ENCODE assay signal across 8 mouse cellular contexts in the genomic region with DNA sequence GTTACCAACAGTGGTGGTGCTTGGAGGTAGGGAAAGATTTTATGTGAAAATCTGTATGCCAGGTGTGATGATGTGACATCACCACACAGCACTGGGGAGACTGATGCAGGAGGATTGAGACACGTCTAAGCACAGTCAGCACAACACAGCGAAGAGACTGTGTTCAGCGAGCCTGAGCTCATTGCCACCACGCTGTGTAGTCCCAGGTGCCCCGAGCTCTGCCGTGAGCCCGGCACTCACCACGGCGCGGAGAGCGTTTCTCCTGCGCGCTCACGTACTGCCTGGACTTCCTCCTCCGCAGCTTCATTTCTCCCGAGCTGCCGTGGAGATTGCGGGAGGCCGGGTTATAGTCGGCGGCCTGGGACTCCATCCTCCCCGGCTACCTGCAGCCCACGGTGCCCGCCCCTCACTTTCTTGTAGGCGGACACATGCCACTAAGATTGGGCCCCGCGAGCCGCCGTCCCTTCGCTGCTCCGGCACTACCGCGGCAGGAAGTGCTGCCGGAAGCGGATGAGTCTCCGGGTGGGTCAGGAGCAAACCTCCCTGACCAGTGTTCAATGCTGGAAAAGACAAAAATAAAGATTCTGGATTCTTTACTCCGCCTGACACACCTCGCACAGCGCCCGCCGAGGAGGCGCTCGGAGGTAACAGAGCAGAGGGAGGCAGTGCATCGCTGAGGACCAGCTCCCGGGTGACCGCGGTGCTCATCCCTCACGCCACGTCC. TPM values are rescaled to one million over a fixed set of nuclear protein-coding genes. Genes with fewer than 3 reads are reported as not detected.
DNase-seq lines count a peak whose midpoint lies in the region; ATAC-seq and TF ChIP-seq lines count a peak whose summit lies in the region.

No protein-coding gene starts in this region.

- in situ Hi-C loops in ES-E14 (cut with MboI; ENCODE audit: low sequenced_read_pairs in 2 of 2, unreplicated experiment in 2 of 2), result no loop called here

- peak overlapping the region; percentile 72 to 88 for H3K4me3 ChIP-seq in ES-E14 (ENCODE audit: insufficient read depth in 1 of 2, low read depth in 1 of 2, low read length in 2 of 2, poor library complexity in 1 of 2, severe bottlenecking in 1 of 2)
- peak overlapping the region; percentile 52 for H3K4me3 ChIP-seq in forebrain, embryonic 14.5 days (ENCODE audit: low read depth, low read length)
- peak overlapping the region; percentile 79 for H3K4me3 ChIP-seq in liver, postnatal 0 days (ENCODE audit: low read depth, low read length)
- H3K4me3 ChIP-seq in neural tube, embryonic 13.5 days, result peak overlapping the region; percentile 80

- H3K9ac ChIP-seq in ES-E14 (ENCODE audit: insufficient read depth, low read depth, low read length, poor library complexity, severe bottlenecking), result peak overlapping the region; percentile 92
- H3K9ac ChIP-seq in forebrain, embryonic 14.5 days (ENCODE audit: low read length), result peak overlapping the region; percentile 84
- H3K9ac ChIP-seq in liver, postnatal 0 days (replicated peaks), result peak overlapping the region; percentile 82
- peak overlapping the region; percentile 86 for H3K9ac ChIP-seq in neural tube, embryonic 13.5 days

- intact Hi-C loops in heart, postnatal 14 days (cut with DNase I), result no loop called here

- ATAC-seq in forebrain, embryonic 14.5 days, result peak; percentile 90
- peak; percentile 90 for ATAC-seq in liver, postnatal 0 days
- peak; percentile 92 for ATAC-seq in neural tube, embryonic 13.5 days (ENCODE audit: low read depth)

- TF ChIP-seq EP300 in liver, postnatal 0 days (IDR thresholded peaks at IDR 0.05; ENCODE audit: low read depth), result 0 out of 2 replicates have a peak, but pooled peaks have one; percentile 22

- no peaks in the 10 kb centered on the region for H3K27me3 ChIP-seq in forebrain, embryonic 14.5 days (replicated peaks; ENCODE audit: control insufficient read depth, insufficient read depth, low read length)
- no peaks in the 10 kb centered on the region for H3K27me3 ChIP-seq in liver, postnatal 0 days (ENCODE audit: insufficient read depth, low read length)
- H3K27me3 ChIP-seq in neural tube, embryonic 13.5 days, result no peaks in the 10 kb centered on the region

- peak; percentile 77 for DNase-seq in ES-E14 (ENCODE audit: low read depth, low spot score)
- peak; percentile 90 for DNase-seq in cerebellum, adult 11 months
- DNase-seq in forebrain, embryonic 14.5 days (ENCODE audit: low spot score), result peak; percentile 93
- peak; percentile 92 to 93 for DNase-seq in heart, postnatal 14 days
- peak; percentile 90 for DNase-seq in layer of hippocampus, adult 11-12 months (ENCODE audit: low spot score)
- peak; percentile 91 for DNase-seq in liver, postnatal 0 days
- DNase-seq in telencephalon, adult 2 months (ENCODE audit: low read depth, low spot score), result peak; percentile 88

- peaks cover 5% of the 10 kb centered on the region; the same call in 1 of the 2 replicates for H3K36me3 ChIP-seq in ES-E14 (ENCODE audit: control insufficient read depth, insufficient read depth, low read length, poor library complexity, severe bottlenecking)
- H3K36me3 ChIP-seq in forebrain, embryonic 14.5 days (ENCODE audit: control insufficient read depth, insufficient read depth, low read length), result peaks cover 2% of the 10 kb centered on the region; the same call in 1 of the 2 replicates
- H3K36me3 ChIP-seq in liver, postnatal 0 days (replicated peaks; ENCODE audit: insufficient read depth, low read length), result no peaks in the 10 kb centered on the region; the same call in 1 of the 2 replicates
- peaks cover 5% of the 10 kb centered on the region; the same call in 1 of the 2 replicates for H3K36me3 ChIP-seq in neural tube, embryonic 13.5 days

- no peak for TF ChIP-seq CTCF in liver, postnatal 0 days (IDR thresholded peaks at IDR 0.05; ENCODE audit: low read depth)

- H3K4me1 ChIP-seq in ES-E14 (ENCODE audit: control insufficient read depth in 2 of 2, insufficient read depth in 2 of 2, low read length in 2 of 2, poor library complexity in 1 of 2), result no peaks in the 10 kb centered on the region; a peak in 1 of 4 replicates
- peaks cover 12% of the 10 kb centered on the region for H3K4me1 ChIP-seq in forebrain, embryonic 14.5 days (ENCODE audit: control insufficient read depth, insufficient read depth, low read length)
- H3K4me1 ChIP-seq in liver, postnatal 0 days (ENCODE audit: insufficient read depth), result peaks cover 18% of the 10 kb centered on the region
- H3K4me1 ChIP-seq in neural tube, embryonic 13.5 days (replicated peaks), result peaks cover 25% of the 10 kb centered on the region

- peak overlapping the region; percentile 51; the same call in 1 of the 2 replicates for H3K27ac ChIP-seq in ES-E14 (ENCODE audit: insufficient read depth, low read depth, low read length, poor library complexity, severe bottlenecking)
- peak overlapping the region; percentile 82 for H3K27ac ChIP-seq in forebrain, embryonic 14.5 days (ENCODE audit: low read depth, low read length)
- H3K27ac ChIP-seq in liver, postnatal 0 days (ENCODE audit: low read depth), result peak overlapping the region; percentile 81
- H3K27ac ChIP-seq in neural tube, embryonic 13.5 days (replicated peaks), result peak overlapping the region; percentile 85

- no peaks in the 10 kb centered on the region for H3K9me3 ChIP-seq in ES-E14 (ENCODE audit: control insufficient read depth, insufficient read depth, low read depth, low read length)
- no peaks in the 10 kb centered on the region for H3K9me3 ChIP-seq in forebrain, embryonic 14.5 days (replicated peaks; ENCODE audit: control insufficient read depth, low read length)
- no peaks in the 10 kb centered on the region for H3K9me3 ChIP-seq in liver, postnatal 0 days (ENCODE audit: low read length)
- H3K9me3 ChIP-seq in neural tube, embryonic 13.5 days, result no peaks in the 10 kb centered on the region

- WGBS in forebrain, embryonic 14.5 days, result under 1% methylated on average over 49 of the region's 49 CpGs
- WGBS in liver, postnatal 0 days (ENCODE audit: insufficient replicate concordance), result under 1% methylated on average over 49 of the region's 49 CpGs
- under 1% methylated on average over 49 of the region's 49 CpGs for WGBS in neural tube, embryonic 13.5 days

- H3K4me2 ChIP-seq in forebrain, embryonic 14.5 days (ENCODE audit: low read length), result peak overlapping the region; percentile 83
- peak overlapping the region; percentile 90 for H3K4me2 ChIP-seq in liver, postnatal 0 days (ENCODE audit: low read depth, low read length)
- H3K4me2 ChIP-seq in neural tube, embryonic 13.5 days, result peak overlapping the region; percentile 86

TF ChIP-seq in ES-E14, 5 proteins besides CTCF, POLR2A, EP300 and RAD21:
- TF ChIP-seq ZNF384 (IDR thresholded peaks at IDR 0.05; ENCODE audit: low read depth, low read length) (no peak), MAFK (IDR thresholded peaks at IDR 0.05; ENCODE audit: insufficient read depth, low read depth, low read length) (peak; percentile 12; the same call in 1 of the 2 replicates)

RNA-seq across cellular contexts. Expression of gene Pigb, which starts 0.8 kb away (rescaled TPM):
- total RNA-seq in ES-E14 (2012; rRNA removed), result 14.9 and 18.0 TPM in 2 replicates
- polyA plus RNA-seq in forebrain, embryonic 14.5 days (2014; fragmentation: Nextera tagmentation; extraction: Ambion mirVana), result 11.1 and 12.7 TPM in 2 replicates
- 1 to 10 TPM; 2.6 to 2.8 TPM for total RNA-seq in heart, postnatal 14 days (2021)
- polyA plus RNA-seq in liver, postnatal 0 days (2015; fragmentation: Nextera tagmentation; extraction: Ambion mirVana), result 2.9 and 3.1 TPM in 2 replicates
- 11.3 and 13.3 TPM in 2 replicates for polyA plus RNA-seq in neural tube, embryonic 13.5 days (2015; fragmentation: Nextera tagmentation; extraction: Ambion mirVana)

RNA-seq across cellular contexts. Expression of gene Rab27a, which starts 5.3 kb away (rescaled TPM):
- 4.6 and 7.5 TPM in 2 replicates for total RNA-seq in ES-E14 (2012; rRNA removed)
- 0.51 and 0.69 TPM in 2 replicates for polyA plus RNA-seq in forebrain, embryonic 14.5 days (2014; fragmentation: Nextera tagmentation; extraction: Ambion mirVana)
- total RNA-seq in heart, postnatal 14 days (2021), result 1 to 10 TPM; 5.6 to 6.7 TPM
- polyA plus RNA-seq in liver, postnatal 0 days (2015; fragmentation: Nextera tagmentation; extraction: Ambion mirVana), result 5.7 and 7.0 TPM in 2 replicates
- polyA plus RNA-seq in neural tube, embryonic 13.5 days (2015; fragmentation: Nextera tagmentation; extraction: Ambion mirVana), result 1.0 and 1.9 TPM in 2 replicates

RNA-seq across cellular contexts. Expression of gene Ccpg1, which starts 54.2 kb away (rescaled TPM):
- 31.3 and 45.2 TPM in 2 replicates for total RNA-seq in ES-E14 (2012; rRNA removed)
- polyA plus RNA-seq in forebrain, embryonic 14.5 days (2014; fragmentation: Nextera tagmentation; extraction: Ambion mirVana), result 29.5 and 39.8 TPM in 2 replicates
- total RNA-seq in heart, postnatal 14 days (2021), result 10 to 100 TPM; 61.8 to 71.3 TPM
- 14.6 and 15.2 TPM in 2 replicates for polyA plus RNA-seq in liver, postnatal 0 days (2015; fragmentation: Nextera tagmentation; extraction: Ambion mirVana)
- 44.5 and 45.9 TPM in 2 replicates for polyA plus RNA-seq in neural tube, embryonic 13.5 days (2015; fragmentation: Nextera tagmentation; extraction: Ambion mirVana)

RNA-seq across cellular contexts. Expression of gene Ccpg1os, which starts 54.2 kb away (rescaled TPM):
- 5.1 and 7.1 TPM in 2 replicates for total RNA-seq in ES-E14 (2012; rRNA removed)
- polyA plus RNA-seq in forebrain, embryonic 14.5 days (2014; fragmentation: Nextera tagmentation; extraction: Ambion mirVana), result 26.0 and 28.2 TPM in 2 replicates
- total RNA-seq in heart, postnatal 14 days (2021), result 1 to 10 TPM; 3.7 to 5.0 TPM
- 4.8 and 5.4 TPM in 2 replicates for polyA plus RNA-seq in liver, postnatal 0 days (2015; fragmentation: Nextera tagmentation; extraction: Ambion mirVana)
- 25.9 and 28.5 TPM in 2 replicates for polyA plus RNA-seq in neural tube, embryonic 13.5 days (2015; fragmentation: Nextera tagmentation; extraction: Ambion mirVana)

Comparison
In these comparisons a context has a peak if more than half of its experiments do, and no peak if none do; other contexts are left out.
1. Peak in every context shown above with its lines: DNase-seq, ATAC-seq, H3K4me3 ChIP-seq and H3K27ac ChIP-seq.